ENCODE assay signal across 8 mouse cellular contexts in genomic region chr7:90512293-90512692, GRCm38 (mm10). TPM values are rescaled to one million over a fixed set of nuclear protein-coding genes. Genes with fewer than 3 reads are reported as not detected.
A peak's percentile ranks its signal among the peaks of the same experiment; 100 is the strongest.
DNase-seq lines count a peak whose midpoint lies in the region; ATAC-seq and TF ChIP-seq lines count a peak whose summit lies in the region.

No protein-coding gene starts in this region.

- H3K4me3 ChIP-seq in gastrocnemius, adult 2 months: no peak overlapping the region

- peak; percentile 40 for TF ChIP-seq CTCF in gastrocnemius, adult 2 months (IDR thresholded peaks at IDR 0.05)

- intact Hi-C loops in gastrocnemius, adult 2 months (cut with DNase I): no loop called here
- intact Hi-C loops in left cerebral cortex, postnatal 25 days (cut with DNase I): loop anchor here (2.0 to 10.0 kb wide), 2 partner anchors 713 to 919 kb away; no protein-coding TSS in a partner anchor

- H3K27ac ChIP-seq in gastrocnemius, adult 2 months: no peak overlapping the region

- no peak for DNase-seq in gastrocnemius, adult 2 months
- DNase-seq in gastrocnemius, adult 8-10 months (ENCODE audit: low spot score in 2 of 2): no peak
- DNase-seq in left cerebral cortex, postnatal 25 days (ENCODE audit: low spot score in 2 of 2): peak; percentile 20 to 67
- no peak for DNase-seq in left cerebral cortex, adult 8-10 months (ENCODE audit: low spot score in 2 of 2)
- DNase-seq in Muller cell, postnatal 12 days (ENCODE audit: inconsistent ontology term): peak; percentile 25
- peak; percentile 10 for DNase-seq in large intestine, adult 2 months (ENCODE audit: low read depth, low spot score)
- no peak for DNase-seq in spleen, postnatal 36 days (ENCODE audit: low spot score in 2 of 2)

- ATAC-seq in erythroblast, adult 5-6 weeks (replicated peaks; ENCODE audit: low FRiP score, poor library complexity, severe bottlenecking): no peak

RNA-seq across cellular contexts. Expression of gene Dlg2, which starts 35.8 kb away (rescaled TPM):
- total RNA-seq in gastrocnemius, adult 2 months (2021): under 1 TPM; 0.22 to 0.71 TPM
- total RNA-seq in gastrocnemius, adult 8-10 months (2022): under 1 TPM; 0.21 to 0.94 (median 0.48) TPM
- 100 to 1,000 TPM; 319 to 325 TPM for total RNA-seq in left cerebral cortex, postnatal 25 days (2021)
- total RNA-seq in left cerebral cortex, adult 8-10 months (2022): 100 to 1,000 TPM; 251 to 298 (median 273) TPM
- polyA plus RNA-seq in large intestine, adult 2 months (2012; rRNA removed): 0.21 and 0.71 TPM in 2 replicates
- 0.21 and 1.2 TPM in 2 replicates for total RNA-seq in erythroblast, adult 5-6 weeks (2015; ENCODE audit: low replicate concordance)
- total RNA-seq in erythroblast, adult 5-6 weeks (2017; ENCODE audit: low replicate concordance): 0.60 TPM in 1 of 2 replicates, not detected in the other

RNA-seq across cellular contexts. Expression of gene Tmem126b, which starts 36.5 kb away (rescaled TPM):
- 10 to 100 TPM; 18.9 to 22.9 TPM for total RNA-seq in gastrocnemius, adult 2 months (2021)
- 10 to 100 TPM; 18.6 to 23.7 (median 20.9) TPM for total RNA-seq in gastrocnemius, adult 8-10 months (2022)
- total RNA-seq in left cerebral cortex, postnatal 25 days (2021): 10 to 100 TPM; 22.6 to 24.0 TPM
- total RNA-seq in left cerebral cortex, adult 8-10 months (2022): 10 to 100 TPM; 25.4 to 27.3 (median 26.5) TPM
- polyA plus RNA-seq in large intestine, adult 2 months (2012; rRNA removed): 8.4 and 8.6 TPM in 2 replicates
- 4.6 and 7.1 TPM in 2 replicates for total RNA-seq in erythroblast, adult 5-6 weeks (2015; ENCODE audit: low replicate concordance)
- total RNA-seq in erythroblast, adult 5-6 weeks (2017; ENCODE audit: low replicate concordance): 3.2 and 5.6 TPM in 2 replicates

RNA-seq across cellular contexts. Expression of gene Tmem126a, which starts 55.3 kb away (rescaled TPM):
- total RNA-seq in gastrocnemius, adult 2 months (2021): 100 to 1,000 TPM; 101 to 119 TPM
- total RNA-seq in gastrocnemius, adult 8-10 months (2022): 100 to 1,000 TPM in 3 of 4 experiments, 10 to 100 TPM in 1; 98.1 to 124 (median 119) TPM
- total RNA-seq in left cerebral cortex, postnatal 25 days (2021): 10 to 100 TPM; 43.2 to 44.8 TPM
- 10 to 100 TPM; 37.1 to 40.9 (median 38.4) TPM for total RNA-seq in left cerebral cortex, adult 8-10 months (2022)
- 30.2 and 33.7 TPM in 2 replicates for polyA plus RNA-seq in large intestine, adult 2 months (2012; rRNA removed)
- 2.7 and 8.8 TPM in 2 replicates for total RNA-seq in erythroblast, adult 5-6 weeks (2015; ENCODE audit: low replicate concordance)
- total RNA-seq in erythroblast, adult 5-6 weeks (2017; ENCODE audit: low replicate concordance): 4.9 and 7.2 TPM in 2 replicates

Comparison
In these comparisons a context has a peak if more than half of its experiments do, and no peak if none do; other contexts are left out.
1. DNase-seq: peak in left cerebral cortex, postnatal 25 days (2 of 2), Muller cell, postnatal 12 days (single experiment) and large intestine, adult 2 months (single experiment); none in gastrocnemius, adult 2 months (single experiment), gastrocnemius, adult 8-10 months (0 of 2), left cerebral cortex, adult 8-10 months (0 of 2) and spleen, postnatal 36 days (0 of 2).
2. RNA of gene Dlg2, which starts 35.8 kb away (total RNA-seq): 319 to 325 TPM in left cerebral cortex, postnatal 25 days and 251 to 298 TPM in left cerebral cortex, adult 8-10 months; 0.21 to 1.2 TPM in erythroblast, adult 5-6 weeks, 0.22 to 0.71 TPM in gastrocnemius, adult 2 months and 0.21 to 0.94 TPM in gastrocnemius, adult 8-10 months; every median in the first group is over 100 times any median in the second.